Mouse (Mus musculus) left cerebral cortex, adult 18-20 months (tissue): ENCODE data around the gene Wdr46. TPM values are rescaled to one million over a fixed set of nuclear protein-coding genes. Genes with fewer than 3 reads are reported as not detected.
"Not testable (repeated sequence)": the region's sequence is repeated elsewhere in the genome, so short reads cannot be mapped to it uniquely, and the experiment has no call there.

Experiments used
- DNase-seq, 2 experiments: peaks; one replicate each; pipeline ENCODE4 v3.0.0; 2021 to 2022; ENCODE audit warnings: low spot score in 2 of 2, mixed read lengths in 1 of 2
- total RNA-seq, 2 experiments: library from RNA; stranded (reverse); gene quantifications; 2 replicates each; pipeline ENCODE4 v1.2.3; 2021

The Wdr46 gene
- total RNA-seq, 2 experiments from 2014 or later: 12.5 to 13.8 TPM

DNA sequence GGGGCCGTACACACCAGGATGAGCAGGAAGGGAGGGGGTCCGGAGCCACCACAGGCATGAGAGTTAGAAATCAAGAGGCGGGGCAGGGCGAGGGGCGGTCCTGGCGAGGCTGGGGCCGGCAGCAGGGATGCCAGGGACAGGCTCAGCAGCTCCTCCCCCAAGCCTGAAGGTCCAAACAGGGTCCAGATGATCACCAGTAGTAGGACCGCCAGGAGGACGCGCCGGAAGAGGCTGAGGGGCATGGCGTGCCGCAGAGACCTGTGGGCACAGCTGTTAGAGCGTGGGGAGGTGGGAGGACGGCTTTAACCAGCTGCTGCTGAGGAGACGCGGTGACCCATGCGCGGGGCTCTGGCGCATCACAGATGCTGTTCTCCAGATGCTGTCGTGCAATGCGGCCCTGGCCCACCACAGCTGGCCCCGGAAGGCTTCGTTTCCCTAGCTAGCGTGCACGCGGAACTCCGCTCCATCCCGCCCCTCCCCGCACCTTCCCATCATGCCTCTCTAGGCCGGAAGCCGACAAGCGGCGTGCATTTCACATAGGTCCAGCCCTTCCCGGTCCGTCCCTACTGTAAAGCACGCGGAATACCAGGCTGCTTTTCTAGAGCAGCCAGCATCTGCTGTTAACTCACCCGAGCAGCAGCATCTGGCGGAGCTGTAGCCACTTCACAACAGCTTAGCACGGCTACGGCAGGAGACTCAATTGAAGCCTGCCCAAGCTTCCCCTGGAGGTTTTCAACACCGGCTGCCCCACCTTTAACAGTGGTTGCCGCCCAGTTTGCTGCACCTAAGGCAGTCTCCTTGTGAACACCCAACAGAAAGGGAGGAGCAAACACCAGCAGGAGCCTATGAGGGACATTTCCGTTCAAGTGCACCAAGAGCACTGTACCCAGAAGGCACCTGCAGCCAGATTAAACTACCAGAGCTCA lies 10.8 kb downstream of the Wdr46 start, which contains the start of gene B3galt4:
Gene B3galt4, minus strand, starts transcription at position 468 of the 926 bp plus-strand sequence.
- peak; percentile 75 to 81 for DNase-seq

DNA sequence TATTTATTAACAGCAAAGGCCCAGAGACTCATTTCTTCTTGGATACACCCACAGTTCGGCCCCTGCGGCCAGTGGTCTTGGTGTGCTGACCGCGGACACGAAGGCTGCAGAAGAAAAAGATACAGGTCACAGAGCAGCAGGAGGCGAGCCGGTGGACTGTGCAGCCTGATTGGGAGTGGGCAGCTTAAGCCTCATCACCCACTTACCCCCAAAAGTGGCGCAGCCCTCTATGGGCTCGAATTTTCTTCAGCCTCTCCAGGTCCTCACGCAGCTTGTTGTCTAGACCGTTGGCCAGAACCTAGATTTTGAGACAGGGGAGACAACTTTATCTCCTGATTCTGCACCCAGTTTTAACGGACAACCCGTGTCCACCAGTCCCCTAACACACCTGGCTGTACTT lies 11.6 kb downstream of the Wdr46 start:
- DNase-seq: not testable (repeated sequence)

DNA sequence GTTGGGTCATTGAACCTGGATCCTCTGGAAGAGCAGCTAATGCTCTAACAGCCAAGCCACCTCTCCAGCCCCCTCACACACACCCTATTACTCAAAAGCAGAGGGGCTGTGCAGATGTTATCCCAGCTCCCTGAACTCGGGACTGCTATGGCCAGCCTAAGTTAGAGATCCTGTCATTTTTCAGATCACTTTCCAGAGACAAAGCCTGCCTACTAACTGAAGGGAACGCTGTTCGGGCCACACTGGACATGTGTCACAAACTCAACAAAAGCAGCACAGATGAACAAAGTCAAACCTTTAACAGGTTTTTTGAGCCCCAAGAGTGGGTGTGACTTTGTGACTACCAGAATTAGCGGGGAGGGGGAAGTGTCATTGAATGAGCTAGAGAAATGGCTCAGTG lies 12.4 kb downstream of the Wdr46 start:
- no peak for DNase-seq

DNA sequence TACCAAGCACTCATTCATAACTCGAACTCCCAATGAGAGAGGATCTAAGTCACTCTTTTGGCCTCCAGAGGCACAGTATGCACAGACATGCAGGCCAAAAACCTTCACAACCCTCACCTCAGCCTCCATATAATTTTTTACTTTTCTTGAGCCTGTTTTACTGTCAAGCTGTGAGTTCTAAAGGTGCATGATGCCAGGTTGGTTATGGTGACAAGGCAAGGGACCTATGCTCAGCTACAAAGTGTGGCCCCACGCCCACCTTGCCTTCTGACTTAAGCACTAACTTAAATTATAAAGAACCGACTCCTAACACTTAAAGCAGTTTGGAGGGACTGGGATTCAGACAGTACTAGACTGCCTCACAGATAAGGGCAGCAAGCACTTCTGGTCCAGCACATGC lies 12.8 kb downstream of the Wdr46 start:
- DNase-seq: no peak

DNA sequence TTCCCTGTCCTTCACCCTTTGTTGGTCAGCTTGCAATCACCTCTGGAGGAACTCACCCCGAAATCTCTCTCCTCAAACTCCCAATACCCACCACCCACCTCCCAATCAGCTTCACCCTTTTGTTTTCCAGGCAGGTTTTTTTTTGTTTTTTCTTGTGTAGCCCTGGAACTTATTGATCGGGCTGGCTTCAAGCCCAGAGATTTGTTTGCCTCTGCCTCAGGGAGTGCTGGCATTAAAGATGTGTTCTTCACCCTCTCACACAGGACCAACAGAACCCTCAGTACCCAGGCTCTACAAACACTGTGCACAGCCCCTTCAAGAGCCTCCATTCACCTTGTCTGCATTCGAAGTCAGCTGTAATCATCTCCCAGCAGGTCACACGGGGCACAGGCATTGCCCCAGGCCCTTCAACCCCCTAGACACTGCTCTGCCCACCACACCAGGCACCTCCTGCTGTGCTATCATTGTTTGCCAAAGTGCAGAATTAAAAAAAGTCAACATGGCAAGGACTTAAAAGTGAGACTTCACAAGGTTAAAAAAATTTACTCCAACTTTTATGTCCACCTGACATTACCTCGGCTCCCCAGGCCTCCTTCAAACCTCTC lies 13.6 kb downstream of the Wdr46 start:
- DNase-seq: no peak

DNA sequence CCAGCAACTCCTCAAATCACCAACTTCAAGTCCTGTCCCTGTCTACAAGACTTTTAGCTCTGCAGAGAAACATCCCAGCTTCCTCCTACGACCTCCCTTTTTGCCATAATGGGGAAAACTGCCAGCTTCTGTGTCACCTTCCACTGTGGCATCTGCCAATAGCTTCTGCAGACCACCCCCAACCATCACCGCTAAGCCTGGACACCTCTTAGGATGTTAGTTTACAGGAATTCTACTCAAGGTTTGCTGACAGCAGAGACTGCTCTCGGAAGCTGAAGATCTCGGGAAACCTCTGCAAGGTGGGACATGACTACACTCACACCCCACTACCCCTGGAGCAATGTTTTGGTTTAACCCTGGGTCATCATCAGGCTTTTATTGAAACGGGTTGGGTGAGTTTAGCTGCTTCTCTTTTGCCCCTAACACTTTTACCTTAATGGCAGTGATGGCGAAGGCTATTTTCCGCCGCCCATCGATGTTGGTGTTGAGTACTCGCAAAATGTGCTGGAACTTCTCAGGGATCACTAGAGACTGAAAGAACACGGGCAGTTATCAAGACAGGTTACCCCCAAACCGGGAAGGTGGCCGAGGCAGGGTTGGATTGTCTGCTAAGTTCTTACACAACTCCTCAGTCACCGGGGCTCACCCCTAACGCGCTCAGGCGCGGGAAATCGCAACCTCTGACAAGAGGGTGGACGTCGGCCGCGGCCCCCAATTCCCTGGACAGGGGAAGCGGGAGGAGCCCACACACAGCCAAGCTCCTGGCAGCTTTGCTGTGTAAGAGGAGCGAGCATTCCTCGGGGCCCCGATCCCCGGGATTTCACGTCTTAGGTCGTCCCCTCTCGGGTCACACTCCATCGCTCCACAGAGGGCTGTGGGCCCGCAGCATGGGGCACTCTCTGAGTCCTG lies 14.4 kb downstream of the Wdr46 start:
- no peak for DNase-seq

DNA sequence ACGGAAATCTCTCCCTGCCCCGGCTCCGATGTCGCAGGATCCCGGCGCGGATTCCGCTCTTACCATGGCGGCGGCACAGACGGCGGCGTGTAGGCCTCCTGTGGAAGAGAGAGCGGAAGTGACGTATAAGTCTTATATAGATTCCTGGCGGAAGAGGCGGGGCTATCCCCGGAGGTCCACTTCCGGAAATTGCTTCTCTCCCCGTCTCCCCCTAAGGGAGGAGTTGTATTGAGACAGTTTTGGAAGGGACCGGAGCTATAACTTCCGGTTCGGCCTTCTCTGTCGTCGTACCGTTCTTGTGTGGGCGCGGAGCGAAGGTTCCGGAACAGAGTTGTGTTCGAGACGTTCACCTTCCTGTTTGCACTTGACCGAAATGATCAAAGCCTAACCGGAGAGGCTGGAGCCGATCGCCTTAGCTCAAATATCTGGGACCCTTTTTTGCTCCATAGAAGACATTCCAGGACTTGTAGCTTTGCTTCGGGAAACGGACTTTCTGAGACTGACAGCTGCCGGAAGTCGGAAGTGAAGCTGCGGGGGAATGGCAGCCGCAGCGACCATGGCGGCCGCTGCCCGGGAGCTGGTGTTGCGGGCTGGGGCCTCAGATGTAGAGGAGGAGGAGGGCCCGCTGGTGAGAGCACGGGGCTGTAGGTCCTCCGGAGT lies 15.2 kb downstream of the Wdr46 start, which contains the start of the genes Vps52 and Rps18:
Gene Vps52, plus strand, starts transcription at position 258 of the 660 bp plus-strand sequence.
Gene Rps18, minus strand, starts transcription at position 447 of the 660 bp plus-strand sequence.
- DNase-seq: peak; percentile 96

DNA sequence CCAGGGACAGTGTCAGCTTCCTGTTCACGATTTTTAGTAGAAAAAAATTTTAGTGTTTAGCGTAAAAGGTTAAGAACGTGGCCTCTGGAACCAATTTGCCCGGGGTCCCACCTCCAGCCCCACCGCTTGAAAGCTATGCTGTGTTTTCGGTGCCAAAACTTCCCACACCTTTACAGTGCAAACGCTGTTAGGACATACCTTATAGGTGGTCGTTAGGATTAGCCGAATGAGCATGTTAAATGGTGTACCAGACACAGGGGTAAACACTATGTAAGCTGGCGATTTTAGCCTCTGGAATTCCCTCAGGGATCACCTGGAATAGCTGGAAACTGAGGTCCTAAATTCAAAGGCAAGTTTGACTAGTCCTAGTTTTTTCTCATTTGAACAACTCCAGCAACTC lies 15.9 kb downstream of the Wdr46 start:
- DNase-seq: no peak

DNA sequence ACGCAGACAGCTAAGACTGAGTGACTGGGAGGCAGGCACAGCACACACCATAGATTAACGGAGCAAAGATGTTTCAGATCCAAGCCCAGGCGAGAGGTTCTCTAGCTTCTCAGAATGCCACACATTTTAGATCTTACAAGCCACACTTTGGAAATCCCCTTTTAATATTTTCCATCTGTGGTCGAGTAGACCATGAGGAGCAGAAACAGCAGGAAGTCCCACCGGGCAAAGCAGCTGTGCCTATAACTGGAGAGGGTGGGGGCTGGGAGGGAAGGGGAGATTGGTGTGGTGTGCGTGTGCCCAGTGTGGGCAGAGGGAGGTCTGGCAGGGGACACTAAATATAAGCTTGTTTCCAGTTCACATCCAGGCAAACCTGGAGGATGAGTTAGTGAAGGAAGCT lies 17.0 kb downstream of the Wdr46 start:
- DNase-seq: no peak

DNA sequence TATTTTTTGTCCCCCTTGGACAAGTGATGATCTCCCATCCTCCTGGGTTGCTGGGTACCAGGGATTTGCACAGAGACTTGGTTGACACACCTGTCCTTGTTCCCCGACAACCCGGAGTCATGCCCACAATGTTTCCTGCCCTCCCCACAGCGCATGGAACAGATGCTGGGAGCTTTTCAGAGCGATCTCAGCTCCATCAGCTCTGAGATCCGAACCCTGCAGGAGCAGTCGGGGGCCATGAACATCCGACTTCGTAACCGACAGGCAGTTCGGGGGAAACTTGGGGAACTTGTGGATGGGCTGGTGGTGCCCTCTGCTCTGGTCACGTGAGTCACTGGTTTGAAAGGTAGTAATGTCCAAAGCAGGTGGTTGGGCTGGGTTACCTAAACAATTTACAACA lies 18.0 kb downstream of the Wdr46 start:
- DNase-seq: no peak

DNA sequence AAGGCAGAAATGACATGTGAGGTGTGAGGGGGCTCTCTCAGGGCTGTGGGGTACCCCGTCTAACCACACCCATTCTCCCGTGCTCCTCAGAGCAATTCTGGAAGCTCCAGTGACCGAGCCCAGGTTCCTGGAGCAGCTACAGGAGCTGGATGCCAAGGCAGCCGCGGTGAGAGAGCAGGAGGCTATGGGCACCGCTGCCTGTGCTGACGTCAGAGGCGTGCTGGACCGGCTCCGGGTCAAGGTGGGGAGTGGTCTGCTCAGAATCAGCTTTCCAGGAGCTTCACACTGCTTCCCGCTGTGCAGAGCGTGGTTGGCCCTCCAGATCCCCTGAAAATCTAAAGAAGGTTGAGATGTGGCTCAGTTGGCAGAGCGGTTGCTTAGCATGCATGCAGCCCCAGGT lies 18.7 kb downstream of the Wdr46 start:
- DNase-seq: no peak

DNA sequence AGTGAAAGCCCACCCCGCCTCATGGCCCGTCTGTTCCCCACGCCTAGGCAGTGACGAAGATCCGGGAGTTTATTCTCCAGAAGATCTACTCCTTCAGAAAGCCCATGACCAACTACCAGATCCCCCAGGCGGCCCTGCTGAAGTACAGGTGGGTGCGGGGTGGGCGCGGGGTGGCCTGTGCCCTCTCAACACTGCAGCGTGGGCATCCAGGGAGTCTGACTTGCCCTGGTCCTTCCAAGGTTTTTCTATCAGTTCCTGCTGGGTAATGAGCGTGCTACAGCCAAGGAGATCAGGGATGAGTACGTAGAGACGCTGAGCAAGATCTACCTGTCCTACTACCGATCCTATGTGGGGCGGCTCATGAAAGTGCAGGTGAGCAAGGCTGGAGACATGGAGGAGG lies 19.5 kb downstream of the Wdr46 start:
- DNase-seq: no peak

DNA sequence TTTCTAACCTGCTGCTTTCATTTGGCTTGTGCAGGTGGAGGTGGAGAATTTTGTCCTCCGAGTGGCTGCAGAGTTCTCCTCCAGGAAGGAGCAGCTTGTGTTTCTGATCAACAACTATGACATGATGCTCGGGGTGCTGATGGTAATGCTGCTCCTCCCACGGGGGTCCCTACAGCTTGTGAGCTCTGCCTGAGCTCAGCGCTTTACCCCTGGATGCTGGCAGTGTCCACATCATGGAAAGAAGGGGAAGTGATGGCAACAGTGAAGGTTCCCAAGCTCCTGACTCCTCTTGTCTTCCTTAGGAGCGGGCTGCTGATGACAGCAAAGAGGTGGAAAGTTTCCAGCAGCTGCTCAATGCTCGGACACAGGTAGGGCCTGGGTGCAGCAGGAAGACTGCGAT lies 22.4 kb downstream of the Wdr46 start:
- DNase-seq: no peak

DNA sequence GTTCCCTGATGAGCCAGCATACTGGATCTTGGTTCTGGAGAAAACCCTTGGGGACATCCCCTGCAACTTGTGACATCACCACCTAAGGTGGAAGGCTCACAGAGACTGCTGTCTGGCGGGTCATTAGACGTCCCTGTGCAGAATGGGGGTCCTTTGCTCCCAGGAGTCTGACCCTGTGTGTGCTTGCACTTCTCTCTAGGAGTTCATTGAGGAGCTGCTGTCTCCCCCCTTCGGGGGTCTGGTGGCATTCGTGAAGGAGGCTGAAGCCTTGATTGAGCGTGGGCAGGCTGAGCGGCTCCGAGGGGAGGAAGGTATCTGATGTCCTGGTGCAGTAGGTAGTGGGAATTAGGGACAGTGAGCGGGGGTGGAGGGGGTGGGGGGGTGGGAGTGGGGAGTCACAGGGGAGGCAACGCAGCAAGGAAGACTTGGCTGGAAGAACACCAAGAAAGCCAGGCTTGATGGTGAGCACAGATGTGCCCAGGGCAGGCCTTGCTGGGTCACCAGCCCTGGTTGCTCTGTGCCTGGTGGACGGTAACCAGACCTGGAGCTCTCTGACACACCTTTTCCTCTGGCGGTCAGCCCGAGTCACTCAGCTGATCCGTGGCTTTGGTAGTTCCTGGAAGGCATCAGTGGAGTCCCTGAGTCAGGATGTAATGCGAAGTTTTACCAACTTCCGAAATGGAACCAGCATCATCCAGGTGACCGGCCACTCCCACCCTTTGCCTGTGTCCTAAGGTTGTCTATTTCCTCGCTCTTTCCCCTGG lies 24.8 kb downstream of the Wdr46 start:
- DNase-seq: no peak

DNA sequence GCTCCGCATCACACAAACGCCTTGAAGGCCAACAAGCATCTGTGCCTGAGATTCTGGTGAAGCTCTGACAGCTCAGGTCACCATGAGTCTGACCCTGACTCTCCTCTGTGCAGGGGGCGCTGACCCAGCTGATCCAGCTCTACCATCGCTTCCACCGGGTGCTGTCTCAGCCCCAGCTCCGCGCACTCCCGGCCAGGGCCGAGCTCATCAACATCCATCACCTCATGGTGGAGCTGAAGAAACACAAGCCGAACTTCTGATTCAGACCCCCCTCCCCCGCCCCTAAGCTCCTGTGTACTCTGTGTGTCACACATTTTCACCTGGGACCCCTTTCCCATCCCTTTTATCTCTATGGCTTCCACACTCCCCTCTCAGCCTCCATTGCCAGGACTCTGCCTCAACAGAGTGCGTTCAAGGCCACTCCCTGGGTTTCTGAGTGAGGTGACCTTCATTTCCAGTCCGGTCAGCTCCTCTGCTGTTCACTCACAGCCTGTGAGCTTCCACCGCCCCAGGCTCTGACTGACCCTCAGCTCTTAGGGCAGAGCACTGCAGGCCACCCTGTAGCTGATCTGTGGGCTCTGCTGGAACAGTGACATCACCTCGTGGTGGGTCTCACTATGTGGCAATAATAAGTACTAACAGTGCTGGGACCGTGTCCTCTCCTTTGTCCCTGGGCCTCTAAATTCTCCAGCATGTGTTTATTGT lies 25.5 kb downstream of the Wdr46 start:
- no peak for DNase-seq

DNA sequence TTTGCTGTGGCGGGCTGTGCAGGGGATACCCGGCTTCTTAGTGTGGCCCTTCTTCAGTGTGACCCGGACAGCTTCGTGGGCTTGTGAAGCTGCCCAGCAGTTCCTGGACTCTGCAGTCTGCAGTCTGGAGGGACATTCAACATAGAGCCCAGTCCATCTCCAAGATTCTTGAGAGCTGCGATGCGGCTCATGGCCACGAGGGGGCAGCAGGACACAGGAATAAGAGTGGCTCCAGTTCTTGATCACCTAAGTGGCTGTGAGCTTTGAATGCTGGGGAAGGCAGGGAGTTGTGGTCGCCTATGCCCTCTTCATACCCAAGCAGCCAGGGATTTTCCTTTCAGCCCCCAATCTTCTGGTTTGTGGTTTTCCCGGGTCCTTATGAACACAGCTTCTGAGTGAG lies 28.0 kb downstream of the Wdr46 start:
- DNase-seq: peak; percentile 65 to 70

DNA sequence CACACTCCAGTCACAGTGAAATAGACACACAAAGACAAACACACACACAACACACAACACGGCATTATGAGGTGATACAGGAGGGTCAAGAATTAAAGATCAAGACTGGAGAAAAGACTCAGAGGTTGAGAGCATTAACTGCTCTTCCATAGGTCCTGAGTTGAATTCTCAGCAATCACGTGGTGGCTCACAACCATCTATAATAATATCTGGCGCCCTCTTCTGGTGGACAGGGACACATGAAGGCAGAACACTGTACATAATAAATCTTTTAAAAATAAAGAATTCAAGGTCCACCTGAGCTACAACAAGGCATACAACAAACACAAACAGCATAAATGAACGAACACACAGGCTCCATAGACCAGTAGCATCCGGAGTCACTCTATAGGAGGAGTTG lies 28.5 kb downstream of the Wdr46 start:
- DNase-seq: no peak

DNA sequence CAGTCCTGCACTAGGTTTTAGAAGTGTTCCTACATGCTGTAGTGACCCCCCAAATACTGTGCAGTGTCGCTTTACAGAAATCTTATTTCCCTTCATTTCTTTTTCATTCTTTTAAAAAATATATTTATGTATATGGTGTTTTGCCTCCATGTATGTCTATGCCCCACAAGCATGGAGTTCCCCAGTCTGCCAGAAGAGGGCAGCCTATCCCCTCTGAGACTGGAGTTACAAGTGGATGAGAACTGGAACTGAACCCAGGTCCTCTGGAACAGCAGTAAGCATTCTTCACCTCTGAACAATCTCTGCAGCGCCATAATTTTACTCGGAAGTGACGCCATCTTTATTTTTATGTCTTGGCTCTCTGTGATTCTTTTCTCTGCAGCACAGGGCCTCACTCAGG lies 28.9 kb downstream of the Wdr46 start:
- DNase-seq: no peak

DNA sequence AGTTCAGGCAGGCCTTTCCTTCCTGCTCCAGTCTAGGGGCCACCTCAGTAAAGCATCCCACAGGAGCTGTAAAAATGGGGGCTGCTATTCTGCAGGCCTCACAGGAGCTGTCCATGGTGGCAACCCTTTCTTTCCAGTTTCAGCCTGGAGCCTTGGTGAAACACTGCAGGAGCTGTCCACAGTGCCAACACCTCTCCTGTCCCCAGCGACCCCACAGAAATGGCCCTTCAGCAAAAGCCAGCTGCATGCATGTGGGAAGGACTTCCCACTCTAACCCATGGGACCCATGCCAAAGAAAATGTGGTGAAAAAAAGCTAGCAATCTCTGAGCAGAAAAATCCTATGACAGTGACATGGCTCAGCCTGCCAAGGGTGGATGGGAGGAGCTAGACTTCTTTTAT lies 32.2 kb downstream of the Wdr46 start:
- DNase-seq: no peak
